Mouse (Mus musculus) bone marrow macrophage, adult 2 months (primary cell): ENCODE results near the gene Rai1.

ENCODE experiments used
- CTCF ChIP-seq: IDR thresholded peaks from 2 replicates; pipeline ENCODE4 v1.5.1; 2012; ENCODE audit warnings: low read depth, mild to moderate bottlenecking, low read length, moderate library complexity
- POLR2A ChIP-seq: IDR thresholded peaks from 2 replicates; pipeline ENCODE4 v1.6.1; 2012; ENCODE audit warnings: mild to moderate bottlenecking, low read depth, low read length, borderline replicate concordance

- TF ChIP-seq CTCF (no peak), POLR2A (no peak)
Measured at GRCm38 (mm10) chr11:60216671-60217070, 111.9 kb downstream of the Rai1 start.
